Mouse (Mus musculus): ENCODE results near the gene 4930415O20Rik.
A peak's percentile ranks its signal among the peaks of the same experiment; 100 is the strongest.
"Not testable (repeated sequence)": the region's sequence is repeated elsewhere in the genome, so short reads cannot be mapped to it uniquely, and the experiment has no call there.

The 4930415O20Rik gene

DNA sequence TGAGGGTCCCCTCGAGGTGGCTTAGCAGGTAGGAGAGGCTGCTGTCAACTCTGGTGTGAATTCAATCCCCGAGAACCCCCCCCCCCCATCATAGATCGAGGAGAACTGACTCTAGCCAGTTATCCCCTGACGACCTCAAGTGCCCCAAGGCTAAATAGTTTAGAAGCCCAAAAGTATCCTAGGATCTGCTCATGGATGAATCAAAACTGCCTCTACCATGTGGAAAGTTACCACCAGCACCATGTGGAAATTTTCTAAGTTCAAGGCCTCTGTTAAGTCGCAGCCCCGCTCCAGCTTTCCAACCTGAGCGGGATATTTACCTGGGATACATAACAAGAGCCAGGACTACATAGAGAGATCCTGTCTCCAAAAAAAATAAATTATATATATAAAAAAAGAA lies 1.6 kb upstream of the 4930415O20Rik start:
- DNase-seq, result no peak

DNA sequence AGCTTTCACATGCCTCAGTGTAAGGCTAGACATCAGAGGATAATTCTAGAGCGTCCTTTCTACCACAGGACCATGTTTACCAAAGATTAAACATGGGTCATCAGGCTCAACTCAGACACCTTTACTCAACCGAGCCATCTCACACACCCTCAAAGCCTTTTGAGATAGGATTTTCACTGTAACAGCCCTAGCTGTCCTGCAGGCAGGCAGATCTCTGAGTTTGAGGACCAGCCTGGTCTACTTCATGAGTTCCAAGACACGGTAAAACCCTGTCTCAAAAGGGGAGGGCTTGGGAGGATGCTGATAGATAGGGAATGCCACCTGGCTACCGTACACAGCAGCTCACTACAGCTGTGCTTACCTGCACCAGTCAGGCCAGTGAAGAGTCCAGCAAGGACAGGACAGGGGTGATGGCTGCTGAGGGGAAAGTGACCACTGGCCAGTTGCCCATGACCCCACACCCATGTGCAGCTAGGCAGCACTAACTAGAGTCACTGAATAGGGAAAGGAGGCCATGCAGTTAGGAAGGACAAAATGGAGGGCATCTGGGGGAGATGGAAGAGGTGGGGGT lies 924 bp upstream of the 4930415O20Rik start:
- no peak for DNase-seq

DNA sequence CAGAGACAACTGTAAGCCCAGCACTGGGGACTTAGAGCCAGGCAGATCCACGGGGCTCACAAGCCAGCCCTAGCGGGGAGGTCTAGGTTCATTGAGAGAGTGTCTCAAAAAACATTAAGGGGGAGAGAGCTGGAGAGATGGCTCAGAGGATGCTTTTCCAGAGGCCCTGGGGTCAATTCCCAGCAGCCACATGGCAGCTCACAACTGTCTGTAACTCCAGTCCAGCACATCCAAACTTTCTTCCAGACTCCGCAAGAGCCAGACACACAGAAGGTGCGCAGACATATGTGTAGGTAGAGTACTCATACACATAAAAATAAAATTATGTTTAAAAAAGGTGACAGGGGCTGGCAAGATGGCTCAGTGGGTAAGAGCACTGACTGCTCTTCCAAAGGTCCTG lies 2.5 kb downstream of the 4930415O20Rik start:
- DNase-seq, result no peak

DNA sequence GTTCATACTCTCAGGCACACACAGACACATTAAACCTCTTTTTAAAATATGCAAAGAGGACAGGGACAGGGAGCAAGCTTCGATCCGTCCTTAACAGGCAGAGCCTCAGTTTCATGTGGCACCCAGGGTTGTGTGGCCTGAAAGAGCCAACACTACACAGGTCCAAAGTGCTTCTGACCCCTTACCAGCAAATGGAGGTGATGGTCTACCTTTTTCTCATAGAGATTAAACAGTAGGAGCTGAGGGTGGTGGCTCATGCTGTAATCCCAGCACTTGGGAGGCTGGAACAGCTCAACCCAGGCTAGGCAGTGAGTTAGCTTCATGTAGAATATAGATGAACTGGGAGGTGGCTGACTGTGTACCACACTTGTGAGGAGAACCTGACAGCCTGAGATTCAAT lies 8.5 kb downstream of the 4930415O20Rik start:
- DNase-seq, result no peak

- DNase-seq, result peak; percentile 86 to 90
These were observed 9.1 kb downstream of the 4930415O20Rik start for GRCm38 (mm10) chr15:98579795-98580464.

GRCm38 (mm10) chr15:98582410-98582809 lies 11.6 kb downstream of the 4930415O20Rik start:
- peak in 1 of 2 experiments; percentile 60 for DNase-seq

GRCm38 (mm10) chr15:98582996-98583395 lies 12.2 kb downstream of the 4930415O20Rik start:
- DNase-seq, result no peak

DNA sequence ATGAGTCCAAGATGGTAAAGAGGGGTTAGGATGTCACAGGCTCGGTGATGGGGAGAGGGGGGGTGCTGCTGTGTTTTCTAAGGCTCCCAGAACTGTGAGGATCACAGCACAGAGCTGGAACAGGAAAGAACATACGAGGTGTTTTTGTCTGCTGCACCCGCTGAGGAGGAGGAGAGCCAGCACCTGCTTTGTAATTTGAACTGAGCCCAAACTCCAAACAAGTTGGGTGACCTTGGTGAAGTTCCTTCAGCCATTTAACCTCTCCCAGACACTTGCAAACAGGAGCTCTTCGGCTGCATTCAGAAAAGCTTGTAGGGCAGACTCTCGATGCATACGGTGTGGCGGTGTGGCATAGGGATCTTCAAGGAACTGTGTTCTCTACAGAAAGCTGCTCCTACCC lies 14.6 kb downstream of the 4930415O20Rik start:
- no peak for DNase-seq

DNA sequence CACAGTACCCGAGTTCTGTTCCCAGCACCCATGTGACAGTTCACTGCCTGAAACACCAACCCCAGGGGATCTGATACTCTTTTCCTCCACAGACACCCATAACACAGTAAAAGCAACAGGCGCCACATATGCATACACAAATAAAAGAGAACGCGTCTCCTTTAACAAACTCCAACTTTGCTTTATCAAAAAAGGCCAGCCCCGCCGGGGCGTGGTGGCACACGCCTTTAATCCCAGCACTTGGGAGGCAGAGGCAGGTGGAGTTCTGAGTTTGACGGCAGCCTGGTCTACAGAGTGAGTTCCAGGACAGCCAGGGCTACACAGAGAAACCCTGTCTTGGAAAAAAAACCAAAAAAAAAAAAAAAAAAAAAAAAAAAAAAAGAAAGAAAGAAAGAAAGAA lies 15.3 kb downstream of the 4930415O20Rik start:
- not testable (repeated sequence) for DNase-seq

DNA sequence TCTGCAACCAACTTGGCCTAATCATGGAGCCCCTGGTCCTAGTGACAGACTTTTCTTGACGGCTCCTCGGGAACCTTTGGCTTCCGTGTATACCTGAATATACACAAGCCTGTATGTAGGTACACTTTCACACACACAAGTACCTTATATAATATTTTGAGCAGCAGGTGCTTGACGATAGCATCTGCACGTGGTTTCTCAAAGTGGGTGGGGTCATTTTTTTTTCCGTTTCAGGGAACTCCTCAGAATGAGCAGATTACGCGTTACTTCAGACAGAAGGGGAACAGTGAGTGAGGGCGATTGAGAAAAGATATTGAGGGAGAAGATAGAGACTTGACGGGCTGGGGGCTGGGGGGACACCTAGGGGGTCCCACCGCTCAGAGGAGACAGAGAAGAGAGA lies 16.9 kb downstream of the 4930415O20Rik start:
- no peak for DNase-seq

- DNase-seq, result no peak
These were observed 19.0 kb downstream of the 4930415O20Rik start for GRCm38 (mm10) chr15:98589640-98590336.

GRCm38 (mm10) chr15:98591396-98591795 lies 20.6 kb downstream of the 4930415O20Rik start:
- DNase-seq, result no peak

GRCm38 (mm10) chr15:98594193-98594592 lies 23.4 kb downstream of the 4930415O20Rik start:
- no peak for DNase-seq

DNA sequence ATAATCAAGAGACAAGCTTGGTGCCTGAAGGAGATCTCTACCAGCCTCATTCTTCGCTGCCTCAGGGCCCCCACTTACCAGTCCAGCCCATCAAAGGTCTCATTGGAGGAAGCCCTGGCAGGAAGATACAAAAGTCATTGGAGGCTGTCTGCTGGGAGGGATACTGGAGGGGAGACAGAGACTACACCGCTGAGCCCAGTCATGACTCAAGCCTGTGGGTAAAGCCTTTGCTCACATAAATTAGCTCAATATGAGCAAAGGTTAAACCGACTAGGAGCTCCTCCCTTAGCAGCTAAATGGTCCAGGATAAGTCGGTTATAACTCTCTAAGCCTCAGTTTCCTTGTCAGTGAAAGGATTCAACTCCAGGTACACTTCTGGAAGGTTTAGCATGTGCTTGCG lies 24.2 kb downstream of the 4930415O20Rik start:
- no peak for DNase-seq

DNA sequence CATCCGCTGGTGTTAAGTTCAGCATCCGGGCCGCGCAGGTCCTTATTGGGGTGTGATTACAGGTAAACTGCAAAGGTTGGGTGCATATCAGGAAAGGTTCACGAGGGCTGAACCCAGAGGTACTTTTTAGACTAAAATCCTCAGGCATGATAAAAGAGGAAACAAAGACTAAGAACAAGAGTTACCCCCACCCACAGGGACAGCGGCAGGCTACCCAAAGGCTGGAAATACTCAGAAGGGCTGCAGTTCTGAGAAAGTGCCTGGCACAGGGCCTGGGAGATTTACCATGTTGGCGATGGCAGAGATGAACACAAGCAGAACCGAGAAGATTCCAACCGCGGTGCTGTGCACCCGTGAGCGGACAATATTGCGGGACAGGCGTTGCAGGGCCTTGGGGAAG lies 25.8 kb downstream of the 4930415O20Rik start:
- DNase-seq, result no peak

DNA sequence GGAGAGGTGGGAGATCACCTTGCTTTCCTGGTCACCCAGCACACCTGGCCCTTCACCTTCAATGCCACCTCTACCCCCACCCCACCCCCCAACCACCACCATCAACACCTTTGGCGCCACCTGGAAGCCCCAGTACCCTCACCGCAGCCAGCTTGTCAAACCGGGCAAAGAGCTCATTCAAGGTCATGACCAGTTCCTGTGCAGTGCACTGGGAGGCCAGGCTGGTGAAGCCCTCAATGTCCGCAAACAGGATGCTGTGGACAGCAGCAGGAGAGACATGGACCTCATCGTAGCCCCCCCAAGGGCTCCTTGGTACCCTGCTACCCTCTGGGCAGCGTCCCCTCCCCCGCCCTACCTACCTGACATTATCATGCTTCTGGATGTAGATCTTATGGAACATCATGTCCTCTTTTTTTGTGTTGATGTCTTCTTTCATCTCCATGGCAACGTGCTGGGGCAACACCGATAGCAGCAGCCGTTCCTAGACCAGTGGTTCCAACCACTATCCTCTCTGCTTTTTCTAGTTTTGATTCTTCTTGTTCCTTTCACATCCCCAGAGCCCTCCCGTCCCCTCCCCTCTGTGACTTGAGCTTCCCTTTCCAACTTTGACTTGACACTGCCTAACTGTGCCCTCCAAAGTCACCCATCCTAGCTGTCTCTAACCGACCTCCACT lies 29.4 kb downstream of the 4930415O20Rik start:
- no peak for DNase-seq

DNA sequence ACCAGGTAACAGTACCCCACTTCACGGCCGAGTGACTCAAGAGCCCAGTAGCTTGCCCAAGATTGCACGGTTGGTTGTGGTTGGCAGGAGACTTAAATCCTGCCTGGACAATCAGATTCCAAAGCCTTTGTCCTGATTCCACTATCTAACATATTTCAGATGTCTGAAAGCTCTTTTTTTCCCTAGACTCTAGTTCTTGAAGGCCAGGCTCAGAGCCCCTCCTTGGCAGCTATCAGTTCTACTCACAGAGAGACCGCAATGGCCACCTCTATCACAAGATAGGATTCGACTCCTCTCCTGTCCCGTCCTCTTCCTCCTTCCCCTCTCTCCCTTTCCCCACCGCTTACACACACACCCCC lies 31.0 kb downstream of the 4930415O20Rik start:
- DNase-seq, result no peak

DNA sequence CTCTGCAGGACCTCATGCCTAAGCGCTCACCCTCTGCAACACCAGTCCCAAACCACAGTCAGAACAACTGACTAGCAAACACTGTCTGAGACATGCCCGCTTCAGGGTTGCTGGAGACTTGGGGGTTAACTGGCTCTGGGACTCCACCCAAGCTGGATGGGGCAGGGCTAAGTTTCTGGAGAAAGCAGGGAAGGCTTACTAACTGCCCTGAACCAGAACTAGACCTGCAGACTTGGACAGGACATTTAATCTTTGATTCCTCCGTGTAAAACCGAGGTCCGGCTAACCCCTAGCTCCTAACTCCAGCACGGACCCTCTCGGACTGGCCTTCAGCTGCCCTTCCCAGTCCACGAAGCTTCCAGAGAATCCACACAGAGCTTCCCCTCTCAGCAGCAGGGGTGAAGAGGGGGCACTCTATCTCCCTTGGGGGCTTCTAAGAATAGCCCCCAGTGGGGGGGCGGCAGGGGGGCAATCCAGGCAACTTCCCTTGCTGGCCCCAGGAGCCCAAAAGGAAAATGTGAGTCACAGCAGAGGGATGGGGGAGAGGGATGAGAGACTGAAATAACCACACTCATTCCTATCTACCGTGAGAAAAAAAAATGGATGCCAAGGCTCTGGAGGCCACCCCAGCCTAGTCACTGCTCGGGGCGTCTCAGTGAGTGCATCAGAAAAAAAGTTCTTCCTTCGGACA lies 31.5 kb downstream of the 4930415O20Rik start:
- peak in 1 of 2 experiments; percentile 65 for DNase-seq

GRCm38 (mm10) chr15:98602921-98603458 lies 32.2 kb downstream of the 4930415O20Rik start:
- peak in 1 of 2 experiments; percentile 54 for DNase-seq

DNA sequence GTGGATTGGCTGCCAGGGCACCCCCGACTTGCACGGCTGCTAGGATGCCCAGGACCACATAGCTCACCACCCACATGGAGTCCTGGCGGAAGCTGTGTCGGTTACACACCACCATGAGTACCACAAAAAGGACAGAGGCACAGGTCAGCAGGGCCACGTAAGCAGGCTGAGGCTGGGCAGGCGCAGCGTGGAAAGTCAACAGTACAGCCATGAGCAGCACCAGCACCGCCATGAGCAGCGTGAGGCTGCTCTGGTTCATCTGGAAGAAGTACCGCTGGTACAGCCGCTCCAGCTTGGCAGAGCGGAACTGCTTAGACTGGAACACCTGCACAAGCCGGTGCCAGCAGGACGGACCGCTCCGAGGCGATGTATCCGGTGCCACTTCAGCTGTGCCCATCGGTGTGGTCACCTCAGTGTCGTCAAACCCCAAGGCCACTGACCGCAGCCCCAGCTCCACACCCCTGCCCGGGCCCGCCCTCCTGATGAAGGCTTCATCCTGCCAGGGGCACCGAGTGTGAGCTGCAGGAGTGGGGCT lies 33.3 kb downstream of the 4930415O20Rik start:
- DNase-seq, result peak in 1 of 2 experiments; percentile 56

GRCm38 (mm10) chr15:98606051-98606536 lies 35.3 kb downstream of the 4930415O20Rik start:
- DNase-seq, result no peak

DNA sequence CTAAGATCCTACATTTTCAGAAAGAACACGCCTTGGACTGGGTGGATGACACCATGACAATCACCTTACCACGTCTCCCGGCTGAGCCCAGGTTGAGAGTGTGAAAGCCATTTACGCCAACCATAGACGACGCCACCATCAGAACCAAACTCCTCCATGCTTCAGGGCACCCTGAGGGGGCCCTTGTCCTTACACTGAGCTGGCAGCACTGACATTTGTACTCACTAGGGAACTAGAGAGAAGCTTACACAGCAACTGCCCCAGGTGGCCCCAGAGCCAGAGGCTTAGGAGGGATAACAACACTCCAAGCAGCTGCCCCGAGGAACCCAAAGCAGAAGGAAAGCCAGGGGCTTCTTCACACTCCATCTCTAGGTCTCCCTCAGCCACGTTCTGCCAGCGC lies 35.9 kb downstream of the 4930415O20Rik start:
- no peak for DNase-seq

Measured in kidney, postnatal 4 days (tissue).